Mouse (Mus musculus) small intestine, adult 2 months (tissue): ENCODE data around the gene Krtap31-1.

Experiments
- CTCF ChIP-seq: fragments of 200-500 bp; IDR thresholded peaks from 2 replicates; pipeline ENCODE4 v1.5.1; 2012; ENCODE audit warnings: low read depth, mild to moderate bottlenecking, control low read depth, inconsistent platforms, low read length, moderate library complexity, mixed read lengths; ENCODE audit not compliant: insufficient replicate concordance, insufficient read length; ENCODE audit errors: extremely low read depth
- POLR2A ChIP-seq: fragments of 200-500 bp; IDR thresholded peaks from 2 replicates; pipeline ENCODE4 v1.6.1; 2012; ENCODE audit warnings: low read depth, mild to moderate bottlenecking, control low read depth, inconsistent platforms, low read length, moderate library complexity

DNA sequence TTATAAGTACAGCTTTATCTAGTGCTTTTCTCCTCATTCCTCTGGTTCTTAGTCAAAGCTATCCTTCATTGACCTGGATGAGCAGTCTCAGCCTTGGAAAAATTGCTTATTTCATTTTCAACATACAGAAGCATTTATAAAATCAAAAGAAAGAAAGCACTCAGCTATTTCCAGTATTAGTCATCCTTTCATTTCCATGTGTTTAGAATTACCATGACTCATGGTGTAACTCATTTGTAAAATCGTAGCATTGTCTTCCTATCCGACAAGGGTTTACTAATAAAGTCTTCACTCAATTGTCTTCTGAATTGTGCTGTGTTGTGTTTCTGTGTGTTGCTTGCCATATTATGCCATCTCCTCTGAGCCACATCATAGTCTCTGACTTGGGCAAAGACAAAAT lies 49.0 kb upstream of the Krtap31-1 start:
- TF ChIP-seq CTCF (no peak), POLR2A (no peak)
